Mouse (Mus musculus) heart, embryonic 13.5 days (tissue): ENCODE data around the gene Gdpd3. TPM values are rescaled to one million over a fixed set of nuclear protein-coding genes. Genes with fewer than 3 reads are reported as not detected.
A peak's percentile ranks its signal among the peaks of the same experiment; 100 is the strongest.

Experiments used
- ATAC-seq: fragments of 200-750 bp; cut with Nextera tagmentation; 2 replicates; pipeline ENCODE4 v1.8.0; 2017; ENCODE audit warnings: moderate TSS enrichment; ENCODE audit not compliant: insufficient number of reproducible peaks, low FRiP score, low TSS enrichment; ENCODE audit errors: extremely low read depth
- H3K27ac ChIP-seq: fragments of 300-500 bp; sonication (generic); replicated peaks from 2 replicates; pipeline ENCODE4 v1.5.1; 2015; ENCODE audit warnings: moderate library complexity, mild to moderate bottlenecking, inconsistent platforms
- H3K27me3 ChIP-seq: fragments of 300-500 bp; sonication (generic); replicated peaks from 2 replicates; pipeline ENCODE4 v1.6.1; 2015; ENCODE audit warnings: mild to moderate bottlenecking, inconsistent platforms
- H3K36me3 ChIP-seq: fragments of 300-500 bp; sonication (generic); 2 replicates; pipeline ENCODE4 v1.6.1; 2015; ENCODE audit warnings: mild to moderate bottlenecking, inconsistent platforms
- H3K4me1 ChIP-seq: fragments of 300-500 bp; sonication (generic); 2 replicates; pipeline ENCODE4 v1.6.1; 2015; ENCODE audit warnings: inconsistent platforms
- H3K4me2 ChIP-seq: fragments of 300-500 bp; sonication (generic); 2 replicates; pipeline ENCODE4 v1.6.1; 2015; ENCODE audit warnings: inconsistent platforms, mild to moderate bottlenecking, moderate library complexity
- H3K4me3 ChIP-seq: fragments of 300-500 bp; sonication (generic); 2 replicates; pipeline ENCODE4 v1.5.1; 2015; ENCODE audit warnings: moderate library complexity, mild to moderate bottlenecking, inconsistent platforms
- H3K9ac ChIP-seq: fragments of 300-500 bp; sonication (generic); 2 replicates; pipeline ENCODE4 v1.6.1; 2015; ENCODE audit warnings: inconsistent platforms, mild to moderate bottlenecking, moderate library complexity
- H3K9me3 ChIP-seq: fragments of 300-500 bp; sonication (generic); 2 replicates; pipeline ENCODE4 v1.6.1; 2016; ENCODE audit warnings: inconsistent platforms
- WGBS: fragments of 180-500 bp; shearing (Covaris S2); methylation state at CpG from one replicate; pipeline ENCODE4 v1.1.7; 2015; ENCODE audit warnings: mixed read lengths; 5-methylcytosine and 5-hydroxymethylcytosine counted together
- polyA plus RNA-seq: library from polyadenylated mRNA; unstranded; fragments of >200 nt; fragmentation: Nextera tagmentation; extraction: Ambion mirVana; gene quantifications from 2 replicates; pipeline ENCODE4 v1.2.1, GENCODE M21; 2015

The Gdpd3 gene
- polyA plus RNA-seq, 1 experiment from 2014 or later, result 1.2 TPM

DNA sequence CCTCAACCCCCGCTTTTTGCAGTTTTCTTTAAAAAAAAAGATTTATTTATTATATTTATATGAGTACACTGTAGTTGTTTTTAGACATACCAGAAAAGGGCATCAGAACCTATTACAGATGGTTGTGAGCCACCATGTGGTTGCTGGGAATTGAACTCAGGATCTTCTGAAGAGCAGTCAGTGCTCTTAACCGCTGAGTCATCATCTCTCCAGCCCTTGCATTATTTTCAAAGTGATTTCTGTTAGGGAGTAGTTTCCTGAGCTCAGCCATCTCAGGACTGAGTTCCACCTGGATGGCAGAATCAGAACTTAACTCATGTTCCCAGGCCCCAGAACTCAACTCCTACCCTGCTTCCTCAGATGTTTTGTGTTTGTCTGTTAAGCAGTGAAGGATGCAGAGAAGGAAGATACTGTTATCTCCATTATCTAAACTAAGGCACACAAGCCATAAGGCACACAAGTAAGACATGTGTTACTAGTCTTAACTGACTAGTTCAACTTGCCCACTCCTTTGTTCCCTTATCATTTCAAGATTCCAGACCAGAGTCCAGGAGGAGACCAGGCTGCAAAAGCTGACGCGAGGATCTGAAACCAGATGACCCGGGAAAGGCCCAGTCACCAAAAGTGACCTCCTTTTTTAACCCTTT lies 43.7 kb downstream of the Gdpd3 start:
- Histone ChIP-seq H3K9me3 (no peaks in the 10 kb centered on the region), H3K4me2 (peak overlapping the region; percentile 93), H3K27me3 (no peaks in the 10 kb centered on the region), H3K9ac (peak overlapping the region; percentile 91), H3K4me3 (peak overlapping the region; percentile 74; the same call in 1 of the 2 replicates), H3K4me1 (peaks cover 32% of the 10 kb centered on the region), H3K27ac (peak overlapping the region; percentile 89), H3K36me3 (peaks cover 10% of the 10 kb centered on the region)
- no peak for ATAC-seq
- WGBS, result 41% methylated on average over 5 of the region's 5 CpGs

DNA sequence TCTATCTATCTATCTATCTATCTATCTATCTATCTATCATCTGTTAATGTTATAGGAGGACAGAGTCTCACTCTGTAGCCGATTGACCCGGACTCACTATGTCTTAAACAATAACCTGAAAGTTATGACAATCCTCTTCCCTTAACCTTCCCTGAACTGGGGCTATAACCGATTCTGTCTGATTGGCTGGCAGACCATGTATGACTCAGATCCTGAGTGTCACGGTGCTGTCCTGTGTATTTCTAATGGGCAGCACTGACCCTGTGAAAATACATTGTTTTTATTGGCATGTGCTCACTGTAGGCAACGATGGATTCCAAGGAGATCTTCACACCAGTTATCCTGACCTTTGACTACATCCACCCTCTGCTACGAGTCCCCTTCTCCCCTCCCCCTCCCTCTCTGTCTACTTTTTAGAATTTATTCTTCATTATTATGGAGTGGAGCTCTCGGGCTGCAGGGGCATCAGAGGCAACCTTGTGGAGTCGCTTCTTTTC lies 49.6 kb downstream of the Gdpd3 start:
- H3K9me3 ChIP-seq, result no peaks in the 10 kb centered on the region
- H3K9ac ChIP-seq, result no peak overlapping the region
- H3K4me1 ChIP-seq, result no peaks in the 10 kb centered on the region
- H3K4me3 ChIP-seq, result no peak overlapping the region
- no peaks in the 10 kb centered on the region for H3K36me3 ChIP-seq
- 0 out of 2 replicates have a peak, but pooled peaks cover 3% of the 10 kb centered on the region for H3K27me3 ChIP-seq
- no peak overlapping the region for H3K4me2 ChIP-seq
- ATAC-seq, result no peak
- no peak overlapping the region for H3K27ac ChIP-seq
- 59% methylated on average over 8 of the region's 8 CpGs for WGBS

DNA sequence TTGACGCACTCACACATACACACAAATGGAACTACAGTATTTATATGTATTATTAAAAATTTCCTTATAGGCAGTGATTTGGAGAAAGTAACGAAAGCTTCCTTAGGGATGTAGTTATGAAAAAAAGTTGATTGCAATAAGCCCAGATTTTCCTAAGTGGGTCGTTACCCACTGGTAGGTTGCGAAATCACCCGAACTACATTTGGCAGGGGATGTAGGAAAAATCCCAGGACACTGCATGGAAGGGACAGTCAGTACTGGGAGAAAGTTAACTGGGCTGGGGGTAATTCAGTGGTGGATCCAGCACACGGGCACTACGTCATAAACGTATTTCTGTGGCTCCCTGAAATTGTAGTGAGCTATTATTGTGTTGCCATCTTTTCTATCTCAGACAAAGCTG lies 50.4 kb downstream of the Gdpd3 start:
- Histone ChIP-seq H3K27ac (no peak overlapping the region), H3K9ac (no peak overlapping the region), H3K9me3 (no peaks in the 10 kb centered on the region), H3K36me3 (no peaks in the 10 kb centered on the region), H3K4me3 (no peak overlapping the region), H3K27me3 (peaks cover 10% of the 10 kb centered on the region; the same call in 1 of the 2 replicates), H3K4me2 (no peak overlapping the region), H3K4me1 (no peaks in the 10 kb centered on the region)
- WGBS, result 84% methylated on average over 8 of the region's 8 CpGs
- ATAC-seq, result no peak

DNA sequence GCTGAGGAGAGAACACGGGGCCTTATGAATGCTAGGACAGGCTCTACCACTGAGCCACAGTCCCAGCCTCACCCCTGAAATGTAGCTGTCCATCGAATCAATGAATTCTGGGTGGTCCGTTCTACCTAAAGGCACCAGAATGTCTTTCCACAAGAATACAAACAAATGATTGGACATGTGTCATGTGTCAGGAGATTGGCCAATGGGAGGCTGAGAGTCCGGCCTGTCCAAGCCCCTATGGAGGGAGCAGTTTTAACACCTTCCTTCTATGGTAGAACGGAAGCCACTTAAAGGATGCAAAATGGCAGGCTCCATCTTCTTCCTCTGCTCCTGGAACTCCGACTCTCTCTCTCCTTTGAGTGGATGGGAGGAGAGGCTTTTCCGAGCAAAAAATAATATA lies 51.5 kb downstream of the Gdpd3 start:
- Histone ChIP-seq H3K4me3 (no peak overlapping the region), H3K4me2 (no peak overlapping the region), H3K4me1 (peaks cover 7% of the 10 kb centered on the region), H3K27ac (no peak overlapping the region), H3K9me3 (no peaks in the 10 kb centered on the region), H3K36me3 (no peaks in the 10 kb centered on the region), H3K27me3 (peaks cover 17% of the 10 kb centered on the region), H3K9ac (no peak overlapping the region)
- 84% methylated on average over 7 of the region's 7 CpGs for WGBS
- ATAC-seq, result no peak

DNA sequence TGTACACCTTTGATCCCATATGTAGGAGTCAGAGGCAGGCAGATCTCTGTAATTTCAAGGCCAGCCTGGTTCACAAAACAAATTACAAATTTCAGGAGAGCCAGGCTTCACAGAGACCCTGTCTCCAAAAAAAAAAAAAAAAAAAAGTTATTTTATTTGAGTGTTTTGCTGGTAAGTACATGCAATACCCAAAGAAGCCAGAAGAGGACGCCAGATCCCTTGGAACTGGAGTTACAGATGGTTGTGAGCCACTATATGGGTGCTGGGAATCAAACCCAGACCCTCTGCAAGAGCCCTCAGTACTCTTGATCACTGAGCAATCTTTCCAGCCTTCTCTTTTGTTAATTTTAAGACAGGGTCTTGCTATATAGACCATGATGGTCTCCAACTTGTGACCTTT lies 52.7 kb downstream of the Gdpd3 start:
- no peak overlapping the region for H3K27ac ChIP-seq
- no peaks in the 10 kb centered on the region for H3K36me3 ChIP-seq
- H3K27me3 ChIP-seq, result peaks cover 29% of the 10 kb centered on the region
- ATAC-seq, result no peak
- no peak overlapping the region for H3K9ac ChIP-seq
- H3K4me1 ChIP-seq, result peaks cover 16% of the 10 kb centered on the region
- H3K9me3 ChIP-seq, result no peaks in the 10 kb centered on the region
- no peak overlapping the region for H3K4me3 ChIP-seq
- H3K4me2 ChIP-seq, result no peak overlapping the region
- WGBS, result 20% methylated on average over 1 of the region's 1 CpGs

DNA sequence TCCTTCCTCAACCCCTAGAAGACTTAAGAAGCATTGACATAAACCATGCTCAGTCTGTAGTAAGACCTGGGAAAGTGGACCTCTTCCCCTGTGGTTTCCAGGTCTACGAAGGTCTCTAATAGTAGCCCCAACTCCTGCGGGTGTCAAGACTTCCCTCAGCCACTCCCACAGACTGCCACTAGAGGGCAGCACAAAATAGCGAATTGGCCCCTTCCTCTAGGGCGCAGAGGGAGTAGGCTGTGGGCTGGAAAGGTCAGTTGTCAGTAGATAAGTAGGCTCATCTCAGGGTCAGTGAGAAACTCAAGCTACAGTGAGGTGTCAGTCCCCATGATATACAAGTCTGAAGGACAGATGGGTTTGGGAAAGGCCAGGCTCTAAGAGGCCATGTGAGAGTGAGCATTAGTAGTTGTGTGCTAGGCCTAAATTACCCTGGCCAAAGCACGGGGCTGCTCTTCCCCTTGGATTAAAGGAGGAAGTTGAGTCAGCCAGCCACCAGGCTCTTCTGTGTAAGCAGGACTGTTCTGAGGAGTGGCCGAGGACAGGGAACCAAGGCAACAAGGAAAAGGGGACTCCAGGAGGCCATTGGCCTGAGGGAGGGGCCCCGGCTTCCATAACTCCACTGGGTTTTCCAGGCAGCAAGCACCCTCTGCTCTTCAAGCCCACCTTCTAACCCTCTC lies 55.8 kb downstream of the Gdpd3 start:
- peaks cover 60% of the 10 kb centered on the region for H3K27me3 ChIP-seq
- WGBS, result 17% methylated on average over 7 of the region's 7 CpGs
- H3K4me2 ChIP-seq, result no peak overlapping the region
- H3K4me1 ChIP-seq, result peaks cover 16% of the 10 kb centered on the region
- no peak overlapping the region for H3K9ac ChIP-seq
- H3K27ac ChIP-seq, result no peak overlapping the region
- no peaks in the 10 kb centered on the region for H3K9me3 ChIP-seq
- no peak overlapping the region for H3K4me3 ChIP-seq
- H3K36me3 ChIP-seq, result no peaks in the 10 kb centered on the region
- no peak for ATAC-seq

DNA sequence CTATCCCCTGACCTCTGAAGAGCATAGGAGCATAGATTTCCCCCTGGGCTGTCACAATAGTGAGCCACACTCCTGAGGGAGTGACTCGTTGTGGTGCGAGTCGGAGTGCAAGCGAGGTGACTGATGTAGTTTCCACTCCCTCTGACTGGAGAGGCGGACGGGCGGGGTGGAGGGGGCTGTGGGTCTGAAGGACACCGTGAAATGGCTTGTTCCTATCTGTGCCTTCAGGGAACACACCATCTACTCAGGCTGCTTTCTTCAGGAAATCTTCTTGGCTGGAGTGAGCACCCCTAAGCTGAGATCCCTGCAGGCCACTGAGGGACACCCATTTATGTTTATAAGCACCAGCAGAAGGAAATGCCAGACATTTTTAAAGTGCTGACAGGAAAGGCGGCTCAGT lies 56.6 kb downstream of the Gdpd3 start:
- Histone ChIP-seq H3K9me3 (no peaks in the 10 kb centered on the region), H3K27ac (no peak overlapping the region), H3K4me2 (peak overlapping the region; percentile 65), H3K4me1 (peaks cover 16% of the 10 kb centered on the region), H3K4me3 (peak overlapping the region; percentile 39; the same call in 1 of the 2 replicates), H3K27me3 (peaks cover 67% of the 10 kb centered on the region), H3K36me3 (no peaks in the 10 kb centered on the region), H3K9ac (no peak overlapping the region; the same call in 1 of the 2 replicates)
- 10% methylated on average over 9 of the region's 9 CpGs for WGBS
- ATAC-seq, result no peak

DNA sequence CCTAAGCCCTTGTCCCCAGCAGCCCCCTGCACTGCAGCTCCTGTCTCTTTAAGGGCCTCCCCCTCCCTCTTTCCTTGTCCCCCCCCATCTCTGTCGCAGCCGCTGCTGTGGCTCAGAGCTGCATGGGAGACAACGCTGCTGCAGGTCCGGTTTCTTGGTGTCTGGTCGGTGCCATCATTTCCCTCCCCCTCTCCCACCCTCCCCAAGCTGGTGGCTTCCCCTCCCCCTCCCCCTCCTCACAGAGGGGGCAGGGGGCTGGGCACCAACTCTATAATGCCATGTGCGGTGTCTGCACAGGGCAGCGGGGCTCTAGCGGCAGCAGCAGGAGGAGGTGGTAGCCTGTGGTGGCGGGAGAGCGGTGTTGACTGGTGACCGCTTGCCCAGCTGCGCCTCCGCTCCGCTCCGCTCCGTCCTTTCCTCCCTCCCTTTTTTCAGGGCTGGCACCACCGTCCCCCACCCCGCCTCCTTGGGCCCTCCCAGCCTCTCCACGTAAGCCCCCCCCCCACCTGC lies 57.1 kb downstream of the Gdpd3 start:
- Histone ChIP-seq H3K27ac (no peak overlapping the region), H3K4me1 (peaks cover 16% of the 10 kb centered on the region), H3K9ac (peak overlapping the region; percentile 71), H3K4me3 (peak overlapping the region; percentile 39), H3K9me3 (no peaks in the 10 kb centered on the region), H3K4me2 (peak overlapping the region; percentile 65), H3K27me3 (peaks cover 68% of the 10 kb centered on the region), H3K36me3 (no peaks in the 10 kb centered on the region)
- WGBS, result under 1% methylated on average over 16 of the region's 19 CpGs
- no peak for ATAC-seq

DNA sequence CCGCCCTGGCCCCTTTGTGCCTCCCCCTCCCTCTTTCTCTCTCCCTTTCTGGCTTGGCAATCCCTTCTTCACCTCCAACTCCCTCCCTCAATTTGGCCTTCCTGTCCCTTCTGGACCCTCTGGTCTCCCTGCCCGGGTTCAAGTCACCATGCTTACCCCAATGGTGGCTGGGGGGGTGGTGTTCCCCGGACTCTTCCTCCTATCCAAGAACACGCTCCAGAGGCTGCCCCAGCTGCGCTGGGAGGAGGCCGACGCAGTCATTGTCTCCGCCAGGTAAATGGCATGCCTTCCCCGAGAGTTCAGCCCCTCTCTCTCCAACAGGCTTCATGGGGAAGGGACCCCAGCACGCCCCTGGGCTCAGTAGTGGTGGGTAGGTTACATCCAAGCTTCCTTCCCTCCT lies 57.8 kb downstream of the Gdpd3 start:
- 14% methylated on average over 10 of the region's 10 CpGs for WGBS
- no peak overlapping the region for H3K4me2 ChIP-seq
- peaks cover 75% of the 10 kb centered on the region for H3K27me3 ChIP-seq
- peaks cover 16% of the 10 kb centered on the region for H3K4me1 ChIP-seq
- no peak overlapping the region for H3K4me3 ChIP-seq
- H3K9me3 ChIP-seq, result no peaks in the 10 kb centered on the region
- H3K27ac ChIP-seq, result no peak overlapping the region
- no peak overlapping the region for H3K9ac ChIP-seq
- H3K36me3 ChIP-seq, result no peaks in the 10 kb centered on the region
- ATAC-seq, result no peak
